Mouse (Mus musculus) left cerebral cortex, postnatal 25 days (tissue): Measurements from ENCODE around the gene Tmem95. TPM values are rescaled to one million over a fixed set of nuclear protein-coding genes. Genes with fewer than 3 reads are reported as not detected.

ENCODE experiments used
- DNase-seq, 2 experiments: peaks; one replicate each; pipeline ENCODE4 v3.0.0; 2022; ENCODE audit warnings: low spot score in 2 of 2, mixed read lengths in 1 of 2
- intact Hi-C: fragments of 180-260 bp; cut with DNase I; formaldehyde crosslinking; loops from one replicate; pipeline ENCODE4 v1.15.1; 2025
- total RNA-seq, 2 experiments: library from RNA; stranded (reverse); gene quantifications; 2 replicates each; pipeline ENCODE4 v1.2.3; 2021

Tmem95 gene
- total RNA-seq, 2 experiments from 2014 or later = not detected

GRCm38 (mm10) chr11:69858113-69858998 is 19.5 kb downstream of the Tmem95 start, which contains the start of gene Tnk1:
Gene Tnk1, minus strand, starts transcription at chr11:69858730.
- DNase-seq = no peak
- intact Hi-C loops = no loop called here

GRCm38 (mm10) chr11:69855347-69855746 is 22.5 kb downstream of the Tmem95 start:
- DNase-seq = no peak
- intact Hi-C loops = no loop called here

- DNase-seq = no peak
- intact Hi-C loops = no loop called here
Measured at GRCm38 (mm10) chr11:69854680-69855079, 23.1 kb downstream of the Tmem95 start.

GRCm38 (mm10) chr11:69853994-69854393 is 23.8 kb downstream of the Tmem95 start:
- intact Hi-C loops = no loop called here
- DNase-seq = no peak

- intact Hi-C loops = no loop called here
- no peak for DNase-seq
Measured at GRCm38 (mm10) chr11:69850754-69851153, 27.1 kb downstream of the Tmem95 start.

- intact Hi-C loops = no loop called here
- no peak for DNase-seq
Measured at GRCm38 (mm10) chr11:69849884-69850283, 27.9 kb downstream of the Tmem95 start.

- DNase-seq = no peak
- intact Hi-C loops = no loop called here
Measured at GRCm38 (mm10) chr11:69849128-69849527, 28.7 kb downstream of the Tmem95 start.

- intact Hi-C loops = no loop called here
- DNase-seq = no peak
Measured at GRCm38 (mm10) chr11:69848021-69848420, 29.8 kb downstream of the Tmem95 start.

GRCm38 (mm10) chr11:69846738-69847688 is 30.8 kb downstream of the Tmem95 start:
- no peak for DNase-seq
- intact Hi-C loops = loop anchor here (1.0 kb wide), 1 partner anchor 9 kb away; the partner anchor contains the start of gene Tmem256

- intact Hi-C loops = loop anchor here (1.0 kb wide), 1 partner anchor 8 kb away; the partner anchor contains the start of gene Tmem256
Measured at GRCm38 (mm10) chr11:69846198-69846680, 31.6 kb downstream of the Tmem95 start, which contains the start of gene Plscr3. Gene Plscr3, plus strand, starts transcription at chr11:69846376.

GRCm38 (mm10) chr11:69838714-69839104 is 39.1 kb downstream of the Tmem95 start:
- DNase-seq = no peak
- intact Hi-C loops = loop anchor here (1.0 kb wide), 1 partner anchor 8 kb away; the partner anchor contains the start of gene Plscr3

More at GRCm38 (mm10) chr11:69846198-69846680, 31.6 kb downstream of the Tmem95 start, which contains the start of gene Plscr3:
- DNase-seq = peak; percentile 87 to 88

- intact Hi-C loops = loop anchor here (1.0 to 2.0 kb wide), 4 partner anchors 8 to 79 kb away; partner anchors contain the start of genes Plscr3 and Polr2a
- peak; percentile 96 to 99 for DNase-seq
Measured at GRCm38 (mm10) chr11:69837952-69838713, 39.7 kb downstream of the Tmem95 start, which contains the start of gene Tmem256. Gene Tmem256, plus strand, starts transcription at chr11:69838514.

GRCm38 (mm10) chr11:69837604-69837951 is 40.2 kb downstream of the Tmem95 start, which contains the start of gene Nlgn2:
Gene Nlgn2, minus strand, starts transcription at chr11:69837784.
- DNase-seq = no peak
- intact Hi-C loops = loop anchor here (2.0 kb wide), 3 partner anchors 35 to 79 kb away; partner anchors contain the start of gene Polr2a

- intact Hi-C loops = loop anchor here (2.0 kb wide), 3 partner anchors 34 to 78 kb away; partner anchors contain the start of gene Polr2a
Measured at GRCm38 (mm10) chr11:69836703-69837576, 40.9 kb downstream of the Tmem95 start.

GRCm38 (mm10) chr11:69835966-69836335 is 41.9 kb downstream of the Tmem95 start:
- intact Hi-C loops = loop anchor here (2.0 kb wide), 3 partner anchors 33 to 77 kb away; partner anchors contain the start of gene Polr2a
- DNase-seq = no peak

More at GRCm38 (mm10) chr11:69836703-69837576, 40.9 kb downstream of the Tmem95 start:
- peak; percentile 42 to 43 for DNase-seq

GRCm38 (mm10) chr11:69835326-69835965 is 42.4 kb downstream of the Tmem95 start:
- no peak for DNase-seq
- intact Hi-C loops = no loop called here

- DNase-seq = peak in 1 of 2 experiments; percentile 39
- intact Hi-C loops = no loop called here
Measured at GRCm38 (mm10) chr11:69834001-69834549, 43.7 kb downstream of the Tmem95 start.
